Mouse (Mus musculus) bone marrow, adult 2 months (tissue): ENCODE measurements around the gene Sun2.

Experiments
- CTCF ChIP-seq: fragments of 200-500 bp; IDR thresholded peaks from 2 replicates; pipeline ENCODE4 v1.5.1; 2011; ENCODE audit warnings: low read length, control low read depth; ENCODE audit not compliant: control insufficient read depth, insufficient read depth
- POLR2A ChIP-seq: fragments of 200-500 bp; IDR thresholded peaks from 2 replicates; pipeline ENCODE4 v1.6.1; 2011; ENCODE audit warnings: low read depth, mild to moderate bottlenecking, control low read depth, low read length, borderline replicate concordance; ENCODE audit not compliant: control insufficient read depth

DNA sequence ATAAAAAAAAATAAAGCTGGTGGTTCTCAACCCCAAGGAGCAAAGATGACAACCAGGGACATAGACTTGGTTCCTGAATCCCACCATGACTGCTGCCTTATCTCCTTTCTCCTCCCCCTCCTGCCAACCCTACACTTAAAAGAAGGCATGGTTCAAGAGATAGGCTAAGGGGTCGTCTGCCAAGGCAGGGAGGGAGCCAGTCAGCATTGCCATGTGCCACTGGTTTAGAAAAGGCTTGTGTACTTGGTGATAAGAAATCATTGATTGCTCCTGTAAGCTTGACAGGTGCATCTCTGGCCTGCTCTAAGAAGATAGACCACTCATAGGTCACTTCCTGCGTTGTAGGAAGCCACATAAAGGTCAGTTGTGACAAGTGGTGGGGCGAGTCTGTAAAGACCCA is 46.8 kb downstream of the Sun2 start:
- TF ChIP-seq CTCF (no peak), POLR2A (no peak)
